Mouse (Mus musculus) kidney, embryonic 16.5 days (tissue): ENCODE data around the gene Rps16. TPM values are rescaled to one million over a fixed set of nuclear protein-coding genes. Genes with fewer than 3 reads are reported as not detected.

Experiments
- ATAC-seq: fragments of 200-750 bp; cut with Nextera tagmentation; 2 replicates; pipeline ENCODE4 v1.8.0; 2017; ENCODE audit warnings: moderate TSS enrichment; ENCODE audit not compliant: low FRiP score, low TSS enrichment
- H3K27ac ChIP-seq: fragments of 300-500 bp; sonication (generic); 2 replicates; pipeline ENCODE4 v1.5.1; 2014; ENCODE audit warnings: low read length
- H3K27me3 ChIP-seq: fragments of 300-500 bp; sonication (generic); 2 replicates; pipeline ENCODE4 v1.6.1; 2014; ENCODE audit warnings: low read length, control low read depth, mixed read lengths; ENCODE audit not compliant: insufficient read depth
- H3K36me3 ChIP-seq: fragments of 300-500 bp; sonication (generic); 2 replicates; pipeline ENCODE4 v1.6.1; 2014; ENCODE audit warnings: low read length, control low read depth, mixed read lengths; ENCODE audit not compliant: insufficient read depth
- H3K4me1 ChIP-seq: fragments of 300-500 bp; sonication (generic); 2 replicates; pipeline ENCODE4 v1.6.1; 2014; ENCODE audit warnings: low read length, control low read depth, mixed read lengths; ENCODE audit not compliant: insufficient read depth
- H3K4me2 ChIP-seq: fragments of 300-500 bp; sonication (generic); replicated peaks from 2 replicates; pipeline ENCODE4 v1.6.1; 2014; ENCODE audit warnings: low read depth, low read length
- H3K4me3 ChIP-seq: fragments of 300-500 bp; sonication (generic); 2 replicates; pipeline ENCODE4 v1.5.1; 2014; ENCODE audit warnings: mild to moderate bottlenecking, low read length
- H3K9ac ChIP-seq: fragments of 300-500 bp; sonication (generic); replicated peaks from 2 replicates; pipeline ENCODE4 v1.6.1; 2014; ENCODE audit warnings: low read length
- H3K9me3 ChIP-seq: fragments of 300-500 bp; sonication (generic); 2 replicates; pipeline ENCODE4 v1.6.1; 2016; ENCODE audit warnings: low read length, control low read depth
- WGBS: fragments of 180-500 bp; shearing (Covaris S2); extraction: QIAGEN DNeasy Blood & Tissue Kit; methylation state at CpG from one replicate; pipeline ENCODE4 v1.1.7; 2014; 5-methylcytosine and 5-hydroxymethylcytosine counted together
- polyA plus RNA-seq: library from polyadenylated mRNA; unstranded; fragments of >200 nt; fragmentation: Nextera tagmentation; extraction: Ambion mirVana; gene quantifications from 2 replicates; pipeline ENCODE4 v1.2.1, GENCODE M21; 2015

Gene Rps16
- polyA plus RNA-seq, result 840 and 918 TPM in 2 replicates

DNA sequence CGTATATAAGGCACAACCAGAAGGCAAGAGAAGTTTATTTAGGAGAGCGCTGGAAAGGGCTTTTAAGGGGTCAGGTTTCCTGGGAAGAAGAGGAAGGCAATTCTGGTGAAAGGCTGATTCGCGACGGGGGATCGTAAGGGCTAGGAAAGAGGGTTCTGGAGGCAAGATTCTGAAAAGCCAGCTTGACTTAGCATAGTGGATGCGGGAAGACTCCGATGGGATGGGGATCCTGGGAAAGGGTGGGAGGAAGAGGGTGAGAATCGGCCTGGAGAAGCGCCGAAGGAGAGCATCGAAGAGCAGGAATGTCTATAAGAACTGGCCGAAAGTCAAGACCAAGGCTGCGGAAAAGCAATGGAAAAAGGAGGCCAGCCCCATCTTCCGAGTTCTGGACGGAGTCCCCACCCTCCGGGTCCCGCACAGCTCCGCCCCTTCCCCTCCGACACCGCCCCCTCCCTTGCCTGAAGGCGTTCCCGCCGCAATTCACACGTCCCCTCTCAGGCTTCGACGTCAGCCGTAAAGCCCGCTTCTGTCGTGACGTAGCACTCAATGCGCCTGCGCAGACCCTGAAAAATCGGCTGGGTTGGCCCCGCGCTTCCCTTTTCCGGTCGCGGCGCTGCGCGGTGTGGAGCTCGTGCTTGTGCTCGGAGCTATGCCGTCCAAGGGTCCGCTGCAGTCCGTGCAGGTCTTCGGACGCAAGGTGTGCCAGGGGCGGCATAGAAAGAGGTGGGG, at the start of gene Rps16:
Gene Rps16 (plus strand): TSS at position 498 of the 729 bp plus-strand sequence.
- Histone ChIP-seq H3K27ac (peak within 1 kb of the TSS; percentile 96), H3K4me2 (peak within 1 kb of the TSS; percentile 90), H3K4me3 (peak within 1 kb of the TSS; percentile 98), H3K4me1 (peaks cover 15% of the 10 kb centered on the region), H3K9ac (peak within 1 kb of the TSS; percentile 99), H3K9me3 (no peaks in the 10 kb centered on the region), H3K36me3 (peaks cover 30% of the 10 kb centered on the region), H3K27me3 (no peaks in the 10 kb centered on the region)
- peak; percentile 93 for ATAC-seq
- under 1% methylated on average over 50 of the region's 50 CpGs for WGBS

DNA sequence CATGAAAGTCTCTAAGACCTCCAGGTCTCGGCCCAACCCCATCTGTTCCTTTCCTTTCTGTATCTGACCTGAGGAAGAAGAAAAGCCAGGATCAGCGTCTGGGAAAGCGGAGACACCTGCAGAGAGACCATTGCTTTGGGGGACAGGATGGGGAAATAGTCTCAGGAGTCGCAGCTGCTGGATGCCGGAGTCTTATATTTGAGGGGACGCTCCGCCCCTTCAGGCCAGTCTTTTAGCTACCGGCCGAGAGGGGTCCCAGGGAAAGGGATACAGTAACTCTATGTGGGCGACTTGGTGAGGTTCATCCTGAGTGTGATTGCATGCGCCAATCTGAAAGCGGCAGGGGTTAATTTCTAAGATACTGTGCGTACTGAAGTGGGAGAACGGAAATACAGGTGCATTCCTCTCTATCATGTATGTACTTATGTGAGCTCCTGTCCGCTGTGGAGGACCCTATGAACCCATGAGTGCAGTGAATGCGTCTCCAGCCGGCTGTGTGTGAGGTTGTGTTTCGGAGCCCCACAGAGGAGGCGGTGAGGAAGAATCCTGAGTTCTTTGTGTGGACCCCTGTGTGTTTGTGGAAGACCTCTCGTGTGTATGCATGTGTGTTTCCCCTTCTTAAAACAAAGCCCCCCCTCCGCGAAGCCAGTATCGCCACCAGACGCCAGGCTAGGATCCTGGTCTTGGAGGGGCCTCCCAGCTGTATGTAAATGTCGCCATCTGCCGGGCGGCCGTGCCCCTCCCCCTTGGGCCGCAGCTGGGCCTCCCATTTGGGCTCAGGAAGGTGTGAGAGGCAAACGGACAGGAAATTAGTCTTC, 48.6 kb upstream of the Rps16 start, which contains the start of gene Dll3:
Gene Dll3 (minus strand): TSS at position 623 of the 818 bp plus-strand sequence.
- Histone ChIP-seq H3K4me1 (peaks cover 17% of the 10 kb centered on the region), H3K27ac (no peak within 1 kb of the TSS), H3K4me3 (peak within 1 kb of the TSS; percentile 26), H3K27me3 (peaks cover 44% of the 10 kb centered on the region), H3K4me2 (peak within 1 kb of the TSS; percentile 54), H3K36me3 (peaks cover 21% of the 10 kb centered on the region), H3K9ac (0 out of 2 replicates have a peak within 1 kb of the TSS, but pooled peaks have one; percentile 22), H3K9me3 (no peaks in the 10 kb centered on the region)
- WGBS, result 1% methylated on average over 30 of the region's 30 CpGs
- ATAC-seq, result peak; percentile 46; the same call in 1 of the 2 replicates

GRCm38 (mm10) chr7:28305641-28306040, 44.8 kb upstream of the Rps16 start:
- Histone ChIP-seq H3K9ac (no peak overlapping the region), H3K36me3 (peaks cover 40% of the 10 kb centered on the region), H3K27me3 (peaks cover 14% of the 10 kb centered on the region), H3K4me3 (no peak overlapping the region), H3K4me2 (no peak overlapping the region), H3K9me3 (no peaks in the 10 kb centered on the region), H3K4me1 (peaks cover 19% of the 10 kb centered on the region), H3K27ac (no peak overlapping the region)
- 82% methylated on average over 10 of the region's 10 CpGs for WGBS
- ATAC-seq, result no peak

DNA sequence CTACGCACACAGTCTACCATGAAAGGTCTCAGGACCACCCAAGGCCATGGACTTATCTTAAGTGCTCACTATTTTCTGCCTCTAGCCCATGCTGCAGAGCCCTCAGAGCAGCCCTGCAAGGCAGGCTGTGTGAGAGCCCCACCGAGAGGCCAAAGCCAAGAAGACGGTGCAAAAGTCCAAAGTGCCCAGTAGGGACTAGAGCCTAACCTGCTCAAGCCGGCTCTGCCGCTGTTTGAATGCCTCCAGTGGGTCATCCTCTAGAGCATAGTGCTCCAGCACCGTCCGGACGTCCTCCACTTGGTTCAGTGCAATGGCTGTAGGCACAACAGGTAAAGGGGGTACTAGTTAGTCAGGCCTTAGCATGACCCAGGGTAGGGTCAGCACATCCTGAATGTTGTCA, 44.2 kb upstream of the Rps16 start:
- Histone ChIP-seq H3K4me1 (peaks cover 23% of the 10 kb centered on the region), H3K9me3 (no peaks in the 10 kb centered on the region), H3K4me2 (no peak overlapping the region), H3K9ac (no peak overlapping the region), H3K27ac (no peak overlapping the region), H3K4me3 (no peak overlapping the region), H3K36me3 (peaks cover 40% of the 10 kb centered on the region), H3K27me3 (peaks cover 9% of the 10 kb centered on the region)
- 95% methylated on average over 8 of the region's 8 CpGs for WGBS
- ATAC-seq, result 0 out of 2 replicates have a peak, but pooled peaks have one; percentile 27

GRCm38 (mm10) chr7:28309737-28310136, 40.7 kb upstream of the Rps16 start:
- Histone ChIP-seq H3K27ac (no peak overlapping the region), H3K27me3 (no peaks in the 10 kb centered on the region), H3K4me2 (no peak overlapping the region), H3K4me1 (peaks cover 12% of the 10 kb centered on the region), H3K9me3 (no peaks in the 10 kb centered on the region), H3K36me3 (peaks cover 43% of the 10 kb centered on the region), H3K4me3 (no peak overlapping the region), H3K9ac (no peak overlapping the region)
- no peak for ATAC-seq
- 30% methylated on average over 9 of the region's 9 CpGs for WGBS

GRCm38 (mm10) chr7:28311151-28311925, 39.1 kb upstream of the Rps16 start:
- H3K4me3 ChIP-seq, result peak overlapping the region; percentile 81
- H3K27me3 ChIP-seq, result no peaks in the 10 kb centered on the region
- 3% methylated on average over 35 of the region's 35 CpGs for WGBS
- peaks cover 12% of the 10 kb centered on the region for H3K4me1 ChIP-seq
- H3K36me3 ChIP-seq, result peaks cover 43% of the 10 kb centered on the region
- peak overlapping the region; percentile 95 for H3K9ac ChIP-seq
- H3K27ac ChIP-seq, result peak overlapping the region; percentile 58; the same call in 1 of the 2 replicates
- H3K9me3 ChIP-seq, result no peaks in the 10 kb centered on the region
- H3K4me2 ChIP-seq, result peak overlapping the region; percentile 72
- peak; percentile 69 for ATAC-seq

DNA sequence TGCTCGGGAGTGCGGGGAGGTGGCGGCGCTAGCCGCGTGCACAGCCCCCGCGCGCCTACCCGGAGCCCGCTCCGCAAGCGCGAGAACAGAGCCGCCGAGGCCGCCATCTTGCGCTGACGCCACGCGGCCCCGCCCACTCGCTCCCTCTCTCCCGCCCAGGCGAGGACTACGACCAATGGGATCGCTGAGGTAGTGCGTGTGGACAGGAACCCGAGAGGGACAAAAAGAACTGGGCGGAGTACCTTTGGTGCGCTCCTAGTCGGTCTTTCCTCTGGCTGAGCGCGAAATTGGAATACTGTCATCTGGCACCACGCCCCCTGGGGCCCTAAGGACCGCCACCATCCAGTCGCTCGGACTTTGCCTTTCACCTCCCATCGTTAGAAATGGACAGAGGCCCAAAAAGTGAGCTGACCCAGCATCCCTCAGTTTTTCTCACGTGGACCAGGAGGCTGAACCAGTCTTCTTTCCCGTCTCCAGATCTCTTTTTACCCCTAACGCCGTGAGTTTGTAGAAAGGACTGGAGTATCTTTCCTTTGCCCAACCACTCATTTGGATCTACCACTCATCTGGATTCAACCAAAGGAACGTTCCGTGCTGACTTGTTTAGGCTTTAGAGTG, 38.4 kb upstream of the Rps16 start, which contains the start of gene Timm50:
Gene Timm50 (minus strand): TSS at position 147 of the 618 bp plus-strand sequence.
- peak; percentile 97 for ATAC-seq
- Histone ChIP-seq H3K27me3 (no peaks in the 10 kb centered on the region), H3K4me2 (peak within 1 kb of the TSS; percentile 74)

DNA sequence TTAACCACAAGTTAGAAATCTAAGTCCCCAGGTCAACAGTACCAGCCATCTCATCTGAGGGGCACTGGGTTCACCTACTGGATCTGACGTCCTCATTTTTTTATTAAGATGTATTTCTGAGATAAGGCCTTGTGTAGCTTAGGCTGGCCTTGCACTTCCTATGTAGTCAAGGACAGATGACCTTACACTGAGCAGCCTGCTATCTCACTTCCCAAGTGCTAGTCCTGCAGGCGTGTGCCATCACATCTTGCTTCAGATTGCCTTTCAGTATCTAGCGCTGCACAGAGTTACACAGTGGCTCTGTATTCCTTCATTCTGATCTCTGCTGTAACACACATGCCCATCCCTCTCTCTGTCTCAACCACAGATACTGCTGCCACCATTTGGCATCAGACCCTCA, 32.4 kb upstream of the Rps16 start:
- no peak overlapping the region for H3K9ac ChIP-seq
- no peaks in the 10 kb centered on the region for H3K27me3 ChIP-seq
- H3K27ac ChIP-seq, result no peak overlapping the region
- no peaks in the 10 kb centered on the region for H3K4me1 ChIP-seq
- peaks cover 82% of the 10 kb centered on the region for H3K36me3 ChIP-seq
- H3K4me3 ChIP-seq, result no peak overlapping the region
- ATAC-seq, result no peak
- no peaks in the 10 kb centered on the region for H3K9me3 ChIP-seq
- no peak overlapping the region for H3K4me2 ChIP-seq
- WGBS, result 81% methylated on average over 3 of the region's 3 CpGs

More for the DNA sequence above, 38.4 kb upstream of the Rps16 start, which contains the start of gene Timm50:
- H3K4me1 ChIP-seq, result peaks cover 12% of the 10 kb centered on the region
- H3K9ac ChIP-seq, result peak within 1 kb of the TSS; percentile 95
- H3K36me3 ChIP-seq, result peaks cover 43% of the 10 kb centered on the region
- 1% methylated on average over 45 of the region's 45 CpGs for WGBS
- H3K4me3 ChIP-seq, result peak within 1 kb of the TSS; percentile 81
- no peaks in the 10 kb centered on the region for H3K9me3 ChIP-seq
- peak within 1 kb of the TSS; percentile 58; the same call in 1 of the 2 replicates for H3K27ac ChIP-seq

GRCm38 (mm10) chr7:28318714-28319113, 31.7 kb upstream of the Rps16 start:
- no peak overlapping the region for H3K4me2 ChIP-seq
- no peak overlapping the region for H3K9ac ChIP-seq
- H3K9me3 ChIP-seq, result no peaks in the 10 kb centered on the region
- H3K27ac ChIP-seq, result no peak overlapping the region
- ATAC-seq, result no peak
- H3K36me3 ChIP-seq, result peaks cover 88% of the 10 kb centered on the region
- H3K4me1 ChIP-seq, result no peaks in the 10 kb centered on the region
- H3K4me3 ChIP-seq, result no peak overlapping the region
- no peaks in the 10 kb centered on the region for H3K27me3 ChIP-seq
- WGBS, result 91% methylated on average over 17 of the region's 17 CpGs
